Comparison of ENCODE assay signal across 10 mouse cellular contexts in genomic region chr2:68945976-68946375, GRCm38 (mm10).
"Had no signal": no experiment of that assay in that cellular context is flagged by ENCODE, and none has a peak within 500 bp of the region (broad histone marks: within the 10 kb centered on the region; RNA-seq: fewer than 3 reads in every experiment).

No protein-coding gene starts in this region.

- H3K4me1 ChIP-seq: hindbrain, embryonic 13.5 days; midbrain, embryonic 12.5 days; neural tube, embryonic 13.5 days had no signal

- H3K4me3 ChIP-seq: hindbrain, embryonic 13.5 days; limb, embryonic 15.5 days; lung, embryonic 15.5 days; midbrain, embryonic 12.5 days; neural tube, embryonic 13.5 days had no signal

- H3K27me3 ChIP-seq: hindbrain, embryonic 13.5 days; limb, embryonic 15.5 days; lung, embryonic 15.5 days; midbrain, embryonic 12.5 days; neural tube, embryonic 13.5 days had no signal

- H3K36me3 ChIP-seq: lung, embryonic 15.5 days; midbrain, embryonic 12.5 days had no signal

- H3K9me3 ChIP-seq: limb, embryonic 15.5 days; lung, embryonic 15.5 days; midbrain, embryonic 12.5 days; neural tube, embryonic 13.5 days had no signal

- ATAC-seq: hindbrain, postnatal 0 days; midbrain, embryonic 16.5 days had no signal

- H3K27ac ChIP-seq: hindbrain, embryonic 13.5 days; hindbrain, postnatal 0 days; limb, embryonic 15.5 days; lung, embryonic 15.5 days; midbrain, embryonic 12.5 days; neural tube, embryonic 13.5 days had no signal

- H3K4me2 ChIP-seq: hindbrain, embryonic 13.5 days; limb, embryonic 15.5 days; lung, embryonic 15.5 days; midbrain, embryonic 12.5 days; neural tube, embryonic 13.5 days had no signal

- DNase-seq: kidney, postnatal 25 days; retina, postnatal 1 day; thymus, postnatal 36 days had no signal

- H3K9ac ChIP-seq: hindbrain, embryonic 13.5 days; limb, embryonic 15.5 days; lung, embryonic 15.5 days; midbrain, embryonic 12.5 days; neural tube, embryonic 13.5 days had no signal
